Mouse (Mus musculus) thymus, postnatal 0 days (tissue): ENCODE results near the gene 9830107B12Rik. TPM values are rescaled to one million over a fixed set of nuclear protein-coding genes. Genes with fewer than 3 reads are reported as not detected.
"Not testable (repeated sequence)": the region's sequence is repeated elsewhere in the genome, so short reads cannot be mapped to it uniquely, and the experiment has no call there.

Source experiments
- DNase-seq: peaks from one replicate; pipeline ENCODE4 v3.0.0-alpha.2; 2015; ENCODE audit warnings: low spot score
- polyA plus RNA-seq: library from polyadenylated mRNA; unstranded; fragments of >200 nt; fragmentation: Nextera tagmentation; extraction: Ambion mirVana; gene quantifications from 2 replicates; pipeline ENCODE4 v1.2.1, GENCODE M21; 2015

9830107B12Rik gene
- polyA plus RNA-seq: not detected in 2 replicates

GRCm38 (mm10) chr17:48146120-48146519, at the start of gene 9830107B12Rik:
9830107B12Rik (minus strand) TSS chr17:48146268.
- DNase-seq: no peak

GRCm38 (mm10) chr17:48192366-48192765, 46.3 kb upstream of the 9830107B12Rik start:
- DNase-seq: no peak

- no peak for DNase-seq
Measured at GRCm38 (mm10) chr17:48185252-48185651, 39.2 kb upstream of the 9830107B12Rik start.

GRCm38 (mm10) chr17:48167103-48167502, 21.0 kb upstream of the 9830107B12Rik start, which contains the start of gene A530064D06Rik:
A530064D06Rik (minus strand) TSS chr17:48167275.
- not testable (repeated sequence) for DNase-seq

GRCm38 (mm10) chr17:48157382-48158076, 11.5 kb upstream of the 9830107B12Rik start:
- no peak for DNase-seq

GRCm38 (mm10) chr17:48132810-48133209, 13.3 kb downstream of the 9830107B12Rik start:
- no peak for DNase-seq

GRCm38 (mm10) chr17:48120456-48120855, 25.6 kb downstream of the 9830107B12Rik start:
- no peak for DNase-seq

- peak; percentile 70 for DNase-seq
Measured at GRCm38 (mm10) chr17:48119656-48120055, 26.4 kb downstream of the 9830107B12Rik start.

GRCm38 (mm10) chr17:48118570-48118969, 27.5 kb downstream of the 9830107B12Rik start:
- DNase-seq: no peak

GRCm38 (mm10) chr17:48110547-48111287, 35.4 kb downstream of the 9830107B12Rik start:
- peak; percentile 44 for DNase-seq

- no peak for DNase-seq
Measured at GRCm38 (mm10) chr17:48108520-48108919, 37.5 kb downstream of the 9830107B12Rik start.

GRCm38 (mm10) chr17:48107862-48108261, 38.2 kb downstream of the 9830107B12Rik start:
- no peak for DNase-seq

GRCm38 (mm10) chr17:48107333-48107732, 38.7 kb downstream of the 9830107B12Rik start:
- no peak for DNase-seq

- DNase-seq: peak; percentile 92
Measured at GRCm38 (mm10) chr17:48100441-48101417, 45.3 kb downstream of the 9830107B12Rik start.

- DNase-seq: no peak
Measured at GRCm38 (mm10) chr17:48099312-48099711, 46.8 kb downstream of the 9830107B12Rik start.

GRCm38 (mm10) chr17:48098528-48098890, 47.6 kb downstream of the 9830107B12Rik start:
- DNase-seq: peak; percentile 9

- no peak for DNase-seq
Measured at GRCm38 (mm10) chr17:48097743-48098527, 48.1 kb downstream of the 9830107B12Rik start.

- DNase-seq: peak; percentile 52
Measured at GRCm38 (mm10) chr17:48097011-48097742, 48.9 kb downstream of the 9830107B12Rik start.

- no peak for DNase-seq
Measured at GRCm38 (mm10) chr17:48096321-48096720, 49.7 kb downstream of the 9830107B12Rik start.

GRCm38 (mm10) chr17:48095718-48096121, 50.3 kb downstream of the 9830107B12Rik start:
- no peak for DNase-seq
